Mouse (Mus musculus) brain, embryonic 14.5 days (tissue): ENCODE measurements around the gene Prkg1. TPM values are rescaled to one million over a fixed set of nuclear protein-coding genes. Genes with fewer than 3 reads are reported as not detected.

Experiments
- DNase-seq: peaks from one replicate; pipeline ENCODE4 v3.0.0-alpha.2; 2011; ENCODE audit warnings: low read depth
- CTCF ChIP-seq: fragments of 200-500 bp; IDR thresholded peaks from 2 replicates; pipeline ENCODE4 v1.5.1; 2012; ENCODE audit warnings: inconsistent platforms, mild to moderate bottlenecking, moderate library complexity, borderline replicate concordance; ENCODE audit not compliant: insufficient read depth, insufficient read length; ENCODE audit errors: extremely low read depth
- POLR2A ChIP-seq: fragments of 200-500 bp; IDR thresholded peaks from 2 replicates; pipeline ENCODE4 v1.6.1; 2012; ENCODE audit warnings: mild to moderate bottlenecking, inconsistent platforms, borderline replicate concordance; ENCODE audit not compliant: poor library complexity, insufficient read depth, insufficient read length, severe bottlenecking; ENCODE audit errors: extremely low read depth
- polyA plus RNA-seq: library from polyadenylated mRNA; depleted of rRNA; stranded (reverse); fragments of >200 nt; gene quantifications from 2 replicates; pipeline ENCODE4 v1.2.3, GENCODE M21; 2012

Gene Prkg1
- polyA plus RNA-seq, 1 experiment = 4.5 TPM

- DNase-seq = no peak
- TF ChIP-seq POLR2A (no peak), CTCF (no peak)
Observed at GRCm38 (mm10) chr19:31076106-31076505, 688.7 kb downstream of the Prkg1 start.

GRCm38 (mm10) chr19:31074717-31075063 is 690.1 kb downstream of the Prkg1 start:
- no peak for TF ChIP-seq CTCF
- TF ChIP-seq POLR2A = no peak
- DNase-seq = peak; percentile 59

GRCm38 (mm10) chr19:31073959-31074716 is 690.7 kb downstream of the Prkg1 start:
- DNase-seq = peak; percentile 64
- TF ChIP-seq POLR2A = no peak
- no peak for TF ChIP-seq CTCF

- no peak for DNase-seq
- TF ChIP-seq CTCF = no peak
- no peak for TF ChIP-seq POLR2A
Observed at GRCm38 (mm10) chr19:31065206-31065781, 699.5 kb downstream of the Prkg1 start.

- no peak for TF ChIP-seq CTCF
- TF ChIP-seq POLR2A = no peak
- DNase-seq = no peak
Observed at GRCm38 (mm10) chr19:31064740-31065139, 700.1 kb downstream of the Prkg1 start.

GRCm38 (mm10) chr19:31046601-31047000 is 718.2 kb downstream of the Prkg1 start:
- DNase-seq = no peak
- TF ChIP-seq CTCF = no peak

- TF ChIP-seq CTCF (no peak), POLR2A (no peak)
- no peak for DNase-seq
Observed at GRCm38 (mm10) chr19:31040948-31041847, 723.6 kb downstream of the Prkg1 start.

- no peak for DNase-seq
- TF ChIP-seq POLR2A = no peak
- no peak for TF ChIP-seq CTCF
Observed at GRCm38 (mm10) chr19:31038951-31039350, 725.9 kb downstream of the Prkg1 start.

- TF ChIP-seq POLR2A = no peak
- no peak for TF ChIP-seq CTCF
- peak; percentile 57 for DNase-seq
Observed at GRCm38 (mm10) chr19:31031596-31031995, 733.2 kb downstream of the Prkg1 start.

GRCm38 (mm10) chr19:31026797-31027196 is 738.0 kb downstream of the Prkg1 start:
- DNase-seq = no peak
- TF ChIP-seq CTCF (no peak), POLR2A (no peak)

- TF ChIP-seq POLR2A (no peak), CTCF (no peak)
- peak; percentile 13 for DNase-seq
Observed at GRCm38 (mm10) chr19:31011528-31012133, 753.2 kb downstream of the Prkg1 start.
